Mouse (Mus musculus) liver, embryonic 15.5 days (tissue): ENCODE data around the gene Clec4n. TPM values are rescaled to one million over a fixed set of nuclear protein-coding genes. Genes with fewer than 3 reads are reported as not detected.
"Not testable (repeated sequence)": the region's sequence is repeated elsewhere in the genome, so short reads cannot be mapped to it uniquely, and the experiment has no call there.

Experiments used
- ATAC-seq: fragments of 200-750 bp; cut with Nextera tagmentation; 2 replicates; pipeline ENCODE4 v1.8.0; 2017; ENCODE audit warnings: moderate number of reproducible peaks, mild to moderate bottlenecking, moderate library complexity; ENCODE audit not compliant: insufficient read depth
- H3K27ac ChIP-seq: fragments of 300-500 bp; sonication (generic); replicated peaks from 2 replicates; pipeline ENCODE4 v1.5.1; 2015; ENCODE audit warnings: mild to moderate bottlenecking, inconsistent platforms
- H3K27me3 ChIP-seq: fragments of 300-500 bp; sonication (generic); 2 replicates; pipeline ENCODE4 v1.6.1; 2015; ENCODE audit warnings: mild to moderate bottlenecking, inconsistent platforms
- H3K36me3 ChIP-seq: fragments of 300-500 bp; sonication (generic); replicated peaks from 2 replicates; pipeline ENCODE4 v1.6.1; 2015; ENCODE audit warnings: moderate library complexity, mild to moderate bottlenecking, inconsistent platforms
- H3K4me1 ChIP-seq: fragments of 300-500 bp; sonication (generic); replicated peaks from 2 replicates; pipeline ENCODE4 v1.6.1; 2015; ENCODE audit warnings: inconsistent platforms
- H3K4me2 ChIP-seq: fragments of 300-500 bp; sonication (generic); 2 replicates; pipeline ENCODE4 v1.6.1; 2015; ENCODE audit warnings: moderate library complexity, mild to moderate bottlenecking, inconsistent platforms
- H3K4me3 ChIP-seq: fragments of 300-500 bp; sonication (generic); replicated peaks from 2 replicates; pipeline ENCODE4 v1.5.1; 2015; ENCODE audit warnings: mild to moderate bottlenecking, inconsistent platforms
- H3K9ac ChIP-seq: fragments of 300-500 bp; sonication (generic); 2 replicates; pipeline ENCODE4 v1.6.1; 2015; ENCODE audit warnings: moderate library complexity, mild to moderate bottlenecking, inconsistent platforms
- H3K9me3 ChIP-seq: fragments of 300-500 bp; sonication (generic); replicated peaks from 2 replicates; pipeline ENCODE4 v1.6.1; 2016; ENCODE audit warnings: inconsistent platforms
- WGBS: fragments of 180-500 bp; shearing (Covaris S2); methylation state at CpG from one replicate; pipeline ENCODE4 v1.1.7; 2015; ENCODE audit warnings: mixed read lengths; ENCODE audit not compliant: insufficient replicate concordance; 5-methylcytosine and 5-hydroxymethylcytosine counted together
- polyA plus RNA-seq: library from polyadenylated mRNA; unstranded; fragments of >200 nt; fragmentation: Nextera tagmentation; extraction: Ambion mirVana; gene quantifications from 2 replicates; pipeline ENCODE4 v1.2.1, GENCODE M21; 2015

The Clec4n gene
- polyA plus RNA-seq, result 19.4 and 19.7 TPM in 2 replicates

- WGBS, result 37% methylated on average over 3 of the region's 3 CpGs
- Histone ChIP-seq H3K4me3 (no peak within 1 kb of the TSS), H3K36me3 (no peaks in the 10 kb centered on the region), H3K27me3 (no peaks in the 10 kb centered on the region), H3K4me2 (no peak within 1 kb of the TSS), H3K9ac (no peak within 1 kb of the TSS), H3K27ac (no peak within 1 kb of the TSS), H3K4me1 (no peaks in the 10 kb centered on the region), H3K9me3 (no peaks in the 10 kb centered on the region)
- ATAC-seq, result no peak
These were observed at the start of gene Clec4n for GRCm38 (mm10) chr6:123229644-123230043. Gene Clec4n (plus strand): TSS chr6:123229843.

- H3K4me2 ChIP-seq, H3K9ac ChIP-seq, H3K4me3 ChIP-seq, H3K9me3 ChIP-seq, H3K36me3 ChIP-seq, H3K27ac ChIP-seq, H3K27me3 ChIP-seq, H3K4me1 ChIP-seq: not testable (repeated sequence)
- ATAC-seq, result peak; percentile 32; the same call in 1 of the 2 replicates
- WGBS, result 59% methylated on average over 2 of the region's 2 CpGs
These were observed 44.8 kb upstream of the Clec4n start for GRCm38 (mm10) chr6:123184862-123185261.

- ATAC-seq, result peak; percentile 93
- H3K9me3 ChIP-seq, result no peaks in the 10 kb centered on the region
- 58% methylated on average over 1 of the region's 1 CpGs for WGBS
- no peak overlapping the region for H3K4me3 ChIP-seq
- peak overlapping the region; percentile 70 for H3K27ac ChIP-seq
- no peak overlapping the region for H3K9ac ChIP-seq
- H3K27me3 ChIP-seq, result no peaks in the 10 kb centered on the region
- H3K4me1 ChIP-seq, result peaks cover 6% of the 10 kb centered on the region
- H3K36me3 ChIP-seq, result no peaks in the 10 kb centered on the region
- H3K4me2 ChIP-seq, result peak overlapping the region; percentile 18; the same call in 1 of the 2 replicates
These were observed 22.2 kb upstream of the Clec4n start for GRCm38 (mm10) chr6:123207187-123208076.

GRCm38 (mm10) chr6:123208077-123208439, 21.6 kb upstream of the Clec4n start:
- H3K4me1 ChIP-seq, H3K9me3 ChIP-seq, H3K9ac ChIP-seq, H3K27me3 ChIP-seq, H3K36me3 ChIP-seq, H3K4me3 ChIP-seq: not testable (repeated sequence)
- ATAC-seq, result peak; percentile 57
- peak overlapping the region; percentile 70 for H3K27ac ChIP-seq
- H3K4me2 ChIP-seq, result 0 out of 2 replicates have a peak overlapping the region, but pooled peaks have one; percentile 11

- Histone ChIP-seq H3K4me1 (peaks cover 6% of the 10 kb centered on the region), H3K4me3 (no peak overlapping the region), H3K9me3 (no peaks in the 10 kb centered on the region), H3K27ac (no peak overlapping the region), H3K4me2 (no peak overlapping the region), H3K27me3 (no peaks in the 10 kb centered on the region), H3K36me3 (no peaks in the 10 kb centered on the region), H3K9ac (no peak overlapping the region)
- ATAC-seq, result no peak
- 70% methylated on average over 1 of the region's 1 CpGs for WGBS
These were observed 17.9 kb upstream of the Clec4n start for GRCm38 (mm10) chr6:123211726-123212125.

GRCm38 (mm10) chr6:123227519-123228166, 2.0 kb upstream of the Clec4n start:
- Histone ChIP-seq H3K4me3 (no peak overlapping the region), H3K9ac (no peak overlapping the region), H3K4me2 (no peak overlapping the region), H3K36me3 (no peaks in the 10 kb centered on the region), H3K4me1 (no peaks in the 10 kb centered on the region), H3K27me3 (no peaks in the 10 kb centered on the region), H3K9me3 (no peaks in the 10 kb centered on the region), H3K27ac (no peak overlapping the region)
- 0 out of 2 replicates have a peak, but pooled peaks have one; percentile 41 for ATAC-seq
- 25% methylated on average over 2 of the region's 2 CpGs for WGBS

GRCm38 (mm10) chr6:123231149-123231548, 1.5 kb downstream of the Clec4n start:
- Histone ChIP-seq H3K27ac (no peak overlapping the region), H3K4me1 (no peaks in the 10 kb centered on the region), H3K4me2 (no peak overlapping the region), H3K36me3 (no peaks in the 10 kb centered on the region), H3K27me3 (no peaks in the 10 kb centered on the region), H3K9me3 (no peaks in the 10 kb centered on the region), H3K9ac (no peak overlapping the region), H3K4me3 (no peak overlapping the region)
- no peak for ATAC-seq
- WGBS, result 47% methylated on average over 2 of the region's 2 CpGs

- H3K4me1 ChIP-seq, result no peaks in the 10 kb centered on the region
- no peak overlapping the region for H3K4me3 ChIP-seq
- no peak overlapping the region for H3K4me2 ChIP-seq
- ATAC-seq, result no peak
- no peaks in the 10 kb centered on the region for H3K36me3 ChIP-seq
- no peaks in the 10 kb centered on the region for H3K9me3 ChIP-seq
- no peaks in the 10 kb centered on the region for H3K27me3 ChIP-seq
- H3K9ac ChIP-seq, result no peak overlapping the region
- H3K27ac ChIP-seq, result no peak overlapping the region
These were observed 7.9 kb downstream of the Clec4n start for GRCm38 (mm10) chr6:123237582-123237981.

GRCm38 (mm10) chr6:123244201-123244600, 14.6 kb downstream of the Clec4n start:
- no peak overlapping the region for H3K4me3 ChIP-seq
- ATAC-seq, result no peak
- no peak overlapping the region for H3K4me2 ChIP-seq
- no peak overlapping the region for H3K9ac ChIP-seq
- no peaks in the 10 kb centered on the region for H3K4me1 ChIP-seq
- no peaks in the 10 kb centered on the region for H3K27me3 ChIP-seq
- no peak overlapping the region for H3K27ac ChIP-seq
- H3K9me3 ChIP-seq, result no peaks in the 10 kb centered on the region
- H3K36me3 ChIP-seq, result no peaks in the 10 kb centered on the region
- 61% methylated on average over 5 of the region's 5 CpGs for whole genome bisulfite sequencing

GRCm38 (mm10) chr6:123248862-123249261, 19.2 kb downstream of the Clec4n start:
- not testable (repeated sequence) for H3K4me3 ChIP-seq, H3K4me1 ChIP-seq, H3K9me3 ChIP-seq, H3K4me2 ChIP-seq, H3K27me3 ChIP-seq, H3K36me3 ChIP-seq, H3K27ac ChIP-seq, H3K9ac ChIP-seq, ATAC-seq
- 56% methylated on average over 2 of the region's 2 CpGs for WGBS

GRCm38 (mm10) chr6:123252735-123253134, 23.1 kb downstream of the Clec4n start:
- Histone ChIP-seq H3K9ac (no peak overlapping the region), H3K4me3 (no peak overlapping the region), H3K27ac (no peak overlapping the region), H3K9me3 (no peaks in the 10 kb centered on the region), H3K36me3 (no peaks in the 10 kb centered on the region), H3K27me3 (no peaks in the 10 kb centered on the region), H3K4me2 (no peak overlapping the region), H3K4me1 (no peaks in the 10 kb centered on the region)
- ATAC-seq, result 0 out of 2 replicates have a peak, but pooled peaks have one; percentile 43
